8 mouse cellular contexts compared by ENCODE assay signal in genomic region chr11:108343789-108344462, GRCm38 (mm10). TPM values are rescaled to one million over a fixed set of nuclear protein-coding genes. Genes with fewer than 3 reads are reported as not detected.
DNase-seq lines count a peak whose midpoint lies in the region; ATAC-seq and TF ChIP-seq lines count a peak whose summit lies in the region.

Gene Prkca, minus strand, starts transcription at chr11:108343928.

- under 1% methylated on average over 61 of the region's 63 CpGs for whole genome bisulfite sequencing in embryonic facial prominence, embryonic 15.5 days
- WGBS in heart, embryonic 12.5 days: under 1% methylated on average over 61 of the region's 63 CpGs
- WGBS in kidney, embryonic 16.5 days: under 1% methylated on average over 63 of the region's 63 CpGs

- no peaks in the 10 kb centered on the region for H3K27me3 ChIP-seq in embryonic facial prominence, embryonic 15.5 days
- no peaks in the 10 kb centered on the region for H3K27me3 ChIP-seq in heart, embryonic 12.5 days (replicated peaks)
- H3K27me3 ChIP-seq in kidney, embryonic 16.5 days (ENCODE audit: insufficient read depth, low read length): no peaks in the 10 kb centered on the region

- no peak for TF ChIP-seq CTCF in bone marrow macrophage, adult 2 months (IDR thresholded peaks at IDR 0.05; ENCODE audit: low read depth, low read length)

- ATAC-seq in embryonic facial prominence, embryonic 15.5 days (ENCODE audit: insufficient number of reproducible peaks, low FRiP score, low TSS enrichment, low read depth): peak; percentile 93
- ATAC-seq in heart, embryonic 12.5 days (ENCODE audit: insufficient number of reproducible peaks, low FRiP score): peak; percentile 92
- peak; percentile 96 for ATAC-seq in kidney, embryonic 16.5 days (ENCODE audit: low FRiP score, low TSS enrichment)

- H3K9ac ChIP-seq in embryonic facial prominence, embryonic 15.5 days: peak within 1 kb of the TSS; percentile 70
- peak within 1 kb of the TSS; percentile 89 for H3K9ac ChIP-seq in heart, embryonic 12.5 days
- peak within 1 kb of the TSS; percentile 74 for H3K9ac ChIP-seq in kidney, embryonic 16.5 days (replicated peaks; ENCODE audit: low read length)

- H3K9me3 ChIP-seq in embryonic facial prominence, embryonic 15.5 days (replicated peaks): no peaks in the 10 kb centered on the region
- no peaks in the 10 kb centered on the region for H3K9me3 ChIP-seq in heart, embryonic 12.5 days (replicated peaks)
- H3K9me3 ChIP-seq in kidney, embryonic 16.5 days (ENCODE audit: low read length): no peaks in the 10 kb centered on the region

- 0 out of 2 replicates have a peak, but pooled peaks cover 3% of the 10 kb centered on the region for H3K36me3 ChIP-seq in embryonic facial prominence, embryonic 15.5 days
- no peaks in the 10 kb centered on the region for H3K36me3 ChIP-seq in heart, embryonic 12.5 days
- H3K36me3 ChIP-seq in kidney, embryonic 16.5 days (ENCODE audit: insufficient read depth, low read length): no peaks in the 10 kb centered on the region

- DNase-seq in B cell, adult 2 months: peak; percentile 85 to 89
- peak; percentile 90 for DNase-seq in liver
- DNase-seq in monocyte, adult 2 months (ENCODE audit: low read depth in 1 of 2, low spot score in 2 of 2): peak; percentile 30 to 52
- peak; percentile 71 to 81 for DNase-seq in spleen, postnatal 14 days (ENCODE audit: low spot score in 2 of 2)

- H3K4me1 ChIP-seq in bone marrow macrophage, adult 2 months (ENCODE audit: control insufficient read depth, insufficient read depth, low read length): no peaks in the 10 kb centered on the region; the same call in 1 of the 2 replicates
- H3K4me1 ChIP-seq in embryonic facial prominence, embryonic 15.5 days: peaks cover 22% of the 10 kb centered on the region
- H3K4me1 ChIP-seq in heart, embryonic 12.5 days (replicated peaks): peaks cover 9% of the 10 kb centered on the region
- H3K4me1 ChIP-seq in kidney, embryonic 16.5 days (ENCODE audit: insufficient read depth, low read length): peaks cover 13% of the 10 kb centered on the region

- H3K4me2 ChIP-seq in embryonic facial prominence, embryonic 15.5 days (replicated peaks): peak within 1 kb of the TSS; percentile 94
- peak within 1 kb of the TSS; percentile 96 for H3K4me2 ChIP-seq in heart, embryonic 12.5 days
- H3K4me2 ChIP-seq in kidney, embryonic 16.5 days (replicated peaks; ENCODE audit: low read depth, low read length): peak within 1 kb of the TSS; percentile 90

- no peak within 1 kb of the TSS for H3K27ac ChIP-seq in bone marrow macrophage, adult 2 months (ENCODE audit: insufficient read depth, low read depth, low read length)
- H3K27ac ChIP-seq in embryonic facial prominence, embryonic 15.5 days (replicated peaks): peak within 1 kb of the TSS; percentile 78
- H3K27ac ChIP-seq in heart, embryonic 12.5 days (ENCODE audit: poor library complexity, severe bottlenecking): peak within 1 kb of the TSS; percentile 82
- H3K27ac ChIP-seq in kidney, embryonic 16.5 days (ENCODE audit: low read length): peak within 1 kb of the TSS; percentile 82

- peak within 1 kb of the TSS; percentile 73 for H3K4me3 ChIP-seq in bone marrow macrophage, adult 2 months (ENCODE audit: insufficient read depth, low read length)
- H3K4me3 ChIP-seq in embryonic facial prominence, embryonic 15.5 days (replicated peaks): peak within 1 kb of the TSS; percentile 77
- peak within 1 kb of the TSS; percentile 80 for H3K4me3 ChIP-seq in heart, embryonic 12.5 days
- peak within 1 kb of the TSS; percentile 67 for H3K4me3 ChIP-seq in kidney, embryonic 16.5 days (ENCODE audit: low read length)

- TF ChIP-seq POLR2A in bone marrow macrophage, adult 2 months (IDR thresholded peaks at IDR 0.05; ENCODE audit: borderline replicate concordance, low read depth, low read length): no peak

RNA-seq across cellular contexts. Expression of gene Prkca, which starts in this region (rescaled TPM):
- 1.0 and 1.7 TPM in 2 replicates for polyA plus RNA-seq in bone marrow macrophage, adult 2 months (2012; ENCODE audit: insufficient read depth, insufficient read length, missing spikeins)
- polyA plus RNA-seq in embryonic facial prominence, embryonic 15.5 days (2015; fragmentation: Nextera tagmentation; extraction: Ambion mirVana): 7.8 and 9.7 TPM in 2 replicates
- 17.0 and 18.8 TPM in 2 replicates for polyA plus RNA-seq in heart, embryonic 12.5 days (2016; fragmentation: Nextera tagmentation; extraction: Ambion mirVana)
- 7.0 and 9.7 TPM in 2 replicates for polyA plus RNA-seq in kidney, embryonic 16.5 days (2015; fragmentation: Nextera tagmentation; extraction: Ambion mirVana)
